ENCODE assay signal across 11 mouse cellular contexts in genomic region chr11:8957023-8957422, GRCm38 (mm10). TPM values are rescaled to one million over a fixed set of nuclear protein-coding genes. Genes with fewer than 3 reads are reported as not detected.
DNase-seq lines count a peak whose midpoint lies in the region; ATAC-seq and TF ChIP-seq lines count a peak whose summit lies in the region.
"Had no signal": no experiment of that assay in that cellular context is flagged by ENCODE, and none has a peak within 500 bp of the region (broad histone marks: within the 10 kb centered on the region; RNA-seq: fewer than 3 reads in every experiment).

No protein-coding gene starts in this region.

- H3K9me3 ChIP-seq in kidney, embryonic 16.5 days (ENCODE audit: low read length), result no peaks in the 10 kb centered on the region; the same call in 1 of the 2 replicates
- no peaks in the 10 kb centered on the region for H3K9me3 ChIP-seq in hindbrain, embryonic 10.5 days
- H3K9me3 ChIP-seq: lung, embryonic 15.5 days; neural tube, embryonic 12.5 days had no signal

- no peak overlapping the region for H3K27ac ChIP-seq in kidney, adult 2 months (ENCODE audit: insufficient read depth, low read depth, low read length)
- H3K27ac ChIP-seq in kidney, embryonic 16.5 days (ENCODE audit: low read length), result no peak overlapping the region
- no peak overlapping the region for H3K27ac ChIP-seq in cortical plate, adult 2 months (ENCODE audit: insufficient read depth, low read length)
- H3K27ac ChIP-seq in hindbrain, embryonic 10.5 days, result no peak overlapping the region
- H3K27ac ChIP-seq: lung, embryonic 15.5 days; neural tube, embryonic 12.5 days had no signal

- ATAC-seq in kidney, embryonic 16.5 days (ENCODE audit: low FRiP score, low TSS enrichment), result no peak

- no peaks in the 10 kb centered on the region for H3K27me3 ChIP-seq in kidney, adult 2 months (replicated peaks; ENCODE audit: control insufficient read depth, insufficient read depth, low read length)
- H3K27me3 ChIP-seq in kidney, embryonic 16.5 days (ENCODE audit: insufficient read depth, low read length), result no peaks in the 10 kb centered on the region
- no peaks in the 10 kb centered on the region for H3K27me3 ChIP-seq in hindbrain, embryonic 10.5 days (ENCODE audit: insufficient read depth, poor library complexity, severe bottlenecking)
- H3K27me3 ChIP-seq: lung, embryonic 15.5 days; neural tube, embryonic 12.5 days had no signal

- TF ChIP-seq POLR2A in kidney, adult 2 months (IDR thresholded peaks at IDR 0.05; ENCODE audit: low read depth, low read length), result no peak
- no peak for TF ChIP-seq POLR2A in cortical plate, adult 2 months (IDR thresholded peaks at IDR 0.05; ENCODE audit: extremely low read depth, insufficient read depth, low read length)

- TF ChIP-seq CTCF in kidney, adult 2 months (conservative IDR thresholded peaks at IDR 0.05; ENCODE audit: insufficient read depth, insufficient read length, low read depth, low read length), result peak; percentile 54
- peak; percentile 38 for TF ChIP-seq CTCF in cortical plate, adult 2 months (IDR thresholded peaks at IDR 0.05; ENCODE audit: extremely low read depth, insufficient read depth, low read length)

- H3K9ac ChIP-seq in kidney, embryonic 16.5 days (replicated peaks; ENCODE audit: low read length), result no peak overlapping the region
- H3K9ac ChIP-seq: lung, embryonic 15.5 days; neural tube, embryonic 12.5 days had no signal

- 79% methylated on average over 6 of the region's 6 CpGs for WGBS in kidney, adult 2 months
- WGBS in kidney, embryonic 16.5 days, result 70% methylated on average over 6 of the region's 6 CpGs
- 71% methylated on average over 6 of the region's 6 CpGs for WGBS in hindbrain, embryonic 10.5 days

- no peaks in the 10 kb centered on the region for H3K4me1 ChIP-seq in kidney, adult 2 months (ENCODE audit: control insufficient read depth, insufficient read depth, low read length)
- 0 out of 2 replicates have a peak, but pooled peaks cover 3% of the 10 kb centered on the region for H3K4me1 ChIP-seq in kidney, embryonic 16.5 days (ENCODE audit: insufficient read depth, low read length)
- no peaks in the 10 kb centered on the region for H3K4me1 ChIP-seq in cortical plate, adult 2 months (ENCODE audit: control insufficient read depth, insufficient read depth, low read length)
- H3K4me1 ChIP-seq in hindbrain, embryonic 10.5 days (replicated peaks), result 0 out of 2 replicates have a peak, but pooled peaks cover 6% of the 10 kb centered on the region
- H3K4me1 ChIP-seq: neural tube, embryonic 12.5 days had no signal

- no peak overlapping the region for H3K4me3 ChIP-seq in kidney, adult 2 months (ENCODE audit: insufficient read depth, low read depth, low read length)
- no peak overlapping the region for H3K4me3 ChIP-seq in kidney, embryonic 16.5 days (ENCODE audit: low read length)
- no peak overlapping the region for H3K4me3 ChIP-seq in cortical plate, adult 2 months (ENCODE audit: insufficient read depth, low read length)
- H3K4me3 ChIP-seq in hindbrain, embryonic 10.5 days, result no peak overlapping the region
- H3K4me3 ChIP-seq: lung, embryonic 15.5 days; neural tube, embryonic 12.5 days had no signal

- DNase-seq in kidney, adult 2 months, result no peak
- peak; percentile 20 for DNase-seq in 3T3-L1 (ENCODE audit: low read depth, low spot score)
- DNase-seq in B cell, adult 2 months, result peak; percentile 3 to 6
- DNase-seq in frontal cortex, postnatal 10 days (ENCODE audit: low spot score in 2 of 2), result no peak
- DNase-seq in hindbrain, embryonic 10.5 days (ENCODE audit: low spot score), result no peak
- DNase-seq: adrenal gland, postnatal 14 days; kidney, adult 9 months had no signal

- no peaks in the 10 kb centered on the region for H3K36me3 ChIP-seq in kidney, adult 2 months (ENCODE audit: control insufficient read depth, insufficient read depth, low read length)
- no peaks in the 10 kb centered on the region for H3K36me3 ChIP-seq in kidney, embryonic 16.5 days (ENCODE audit: insufficient read depth, low read length)
- H3K36me3 ChIP-seq in hindbrain, embryonic 10.5 days, result no peaks in the 10 kb centered on the region
- H3K36me3 ChIP-seq: lung, embryonic 15.5 days; neural tube, embryonic 12.5 days had no signal

- no peak overlapping the region for H3K4me2 ChIP-seq in kidney, embryonic 16.5 days (replicated peaks; ENCODE audit: low read depth, low read length)
- H3K4me2 ChIP-seq: lung, embryonic 15.5 days; neural tube, embryonic 12.5 days had no signal

RNA-seq across cellular contexts. Expression of gene Pkd1l1, which starts 16.0 kb away (rescaled TPM):
- 0.29 and 0.39 TPM in 2 replicates for polyA plus RNA-seq in kidney, adult 2 months (2012; rRNA removed)
- polyA plus RNA-seq in kidney, embryonic 16.5 days (2015; fragmentation: Nextera tagmentation; extraction: Ambion mirVana), result 0.13 and 0.45 TPM in 2 replicates
- 0.06 TPM in 2 replicates for polyA plus RNA-seq in cortical plate, adult 2 months (2012; rRNA removed)
- polyA plus RNA-seq in hindbrain, embryonic 10.5 days (2016; fragmentation: Nextera tagmentation; extraction: Ambion mirVana), result 0.03 TPM in 1 of 2 replicates, not detected in the other

RNA-seq across cellular contexts. Expression of gene Hus1, which starts 54.0 kb away (rescaled TPM):
- 14.1 and 15.6 TPM in 2 replicates for polyA plus RNA-seq in kidney, adult 2 months (2012; rRNA removed)
- polyA plus RNA-seq in kidney, embryonic 16.5 days (2015; fragmentation: Nextera tagmentation; extraction: Ambion mirVana), result 20.5 and 23.3 TPM in 2 replicates
- 12.1 and 12.8 TPM in 2 replicates for polyA plus RNA-seq in cortical plate, adult 2 months (2012; rRNA removed)
- polyA plus RNA-seq in hindbrain, embryonic 10.5 days (2016; fragmentation: Nextera tagmentation; extraction: Ambion mirVana), result 15.1 and 22.4 TPM in 2 replicates

Comparison
In these comparisons a context has a peak if more than half of its experiments do, and no peak if none do; other contexts are left out.
1. DNase-seq: peak in 3T3-L1 (single experiment) and B cell, adult 2 months (2 of 2); none in kidney, adult 2 months (single experiment), frontal cortex, postnatal 10 days (0 of 2) and hindbrain, embryonic 10.5 days (single experiment).